Mouse (Mus musculus) testis, adult 2 months (tissue): ENCODE measurements around the gene Atxn1. TPM values are rescaled to one million over a fixed set of nuclear protein-coding genes. Genes with fewer than 3 reads are reported as not detected.

Source experiments
- H3K27ac ChIP-seq: fragments of 200-500 bp; 2 replicates; pipeline ENCODE4 v1.5.1; 2012; ENCODE audit warnings: low read depth, low read length; ENCODE audit not compliant: control insufficient read depth, insufficient read depth
- H3K27me3 ChIP-seq: fragments of 200-500 bp; 2 replicates; pipeline ENCODE4 v1.6.1; 2012; ENCODE audit warnings: mild to moderate bottlenecking, low read length, moderate library complexity; ENCODE audit not compliant: control insufficient read depth, insufficient read depth
- H3K36me3 ChIP-seq: fragments of 200-500 bp; 2 replicates; pipeline ENCODE4 v1.6.1; 2012; ENCODE audit warnings: mild to moderate bottlenecking, low read length; ENCODE audit not compliant: control insufficient read depth, insufficient read depth
- H3K4me1 ChIP-seq: fragments of 200-500 bp; 2 replicates; pipeline ENCODE4 v1.6.1; 2012; ENCODE audit warnings: low read length; ENCODE audit not compliant: control insufficient read depth, insufficient read depth
- H3K4me3 ChIP-seq: fragments of 200-500 bp; 2 replicates; pipeline ENCODE4 v1.5.1; 2012; ENCODE audit warnings: low read depth, mild to moderate bottlenecking, low read length, moderate library complexity, mixed read lengths; ENCODE audit not compliant: control insufficient read depth
- CTCF ChIP-seq: fragments of 200-500 bp; IDR thresholded peaks from 2 replicates; pipeline ENCODE4 v1.5.1; 2012; ENCODE audit warnings: low read depth, mild to moderate bottlenecking, inconsistent platforms, low read length, moderate library complexity; ENCODE audit not compliant: control insufficient read depth, insufficient read depth, insufficient replicate concordance
- POLR2A ChIP-seq: fragments of 200-500 bp; IDR thresholded peaks from 2 replicates; pipeline ENCODE4 v1.6.1; 2012; ENCODE audit warnings: low read depth, mild to moderate bottlenecking, inconsistent platforms, low read length, moderate library complexity; ENCODE audit not compliant: control insufficient read depth
- polyA plus RNA-seq: library from polyadenylated mRNA; depleted of rRNA; stranded (reverse); fragments of >200 nt; gene quantifications from 2 replicates; pipeline ENCODE4 v1.2.3, GENCODE M21; 2012

The Atxn1 gene
- polyA plus RNA-seq, 1 experiment = 3.2 TPM

DNA sequence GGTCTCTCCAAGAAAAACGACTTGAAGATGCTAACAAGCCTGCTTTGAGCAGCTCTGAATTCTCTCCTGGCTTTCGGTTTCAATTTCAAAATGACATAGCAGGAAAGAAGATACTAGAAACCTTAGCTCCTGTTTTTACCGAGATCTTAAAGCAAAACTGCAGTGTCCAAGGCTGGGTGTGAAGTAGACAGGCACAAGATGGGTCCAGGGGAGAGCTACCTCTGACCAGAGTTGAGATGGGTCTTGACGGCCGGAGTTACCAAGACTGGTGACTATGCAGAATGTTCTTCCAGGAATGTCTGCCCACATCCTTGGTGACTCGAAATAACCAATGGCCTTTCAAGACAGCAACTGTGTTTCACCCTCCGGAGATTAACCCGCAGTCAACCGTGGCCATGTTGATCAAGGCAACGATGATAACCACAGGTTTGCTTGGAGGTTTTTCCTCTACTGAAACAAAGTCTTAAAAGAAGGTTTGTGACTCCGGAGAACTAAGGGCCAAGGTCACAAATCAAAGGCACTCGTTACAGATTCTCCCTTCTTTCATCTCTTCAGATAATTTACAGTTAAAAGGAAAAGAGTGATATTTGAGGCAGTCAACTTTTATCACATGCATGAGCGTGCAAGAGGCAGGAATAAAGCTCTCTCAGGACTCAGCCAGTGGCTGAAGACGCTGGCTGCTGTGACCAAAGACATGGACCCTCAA is 92.6 kb downstream of the Atxn1 start:
- no peaks in the 10 kb centered on the region for H3K27me3 ChIP-seq
- no peak overlapping the region for H3K27ac ChIP-seq
- no peaks in the 10 kb centered on the region for H3K4me1 ChIP-seq
- TF ChIP-seq POLR2A (no peak), CTCF (no peak)
- peak overlapping the region; percentile 1; the same call in 1 of the 2 replicates for H3K4me3 ChIP-seq
- no peaks in the 10 kb centered on the region for H3K36me3 ChIP-seq

DNA sequence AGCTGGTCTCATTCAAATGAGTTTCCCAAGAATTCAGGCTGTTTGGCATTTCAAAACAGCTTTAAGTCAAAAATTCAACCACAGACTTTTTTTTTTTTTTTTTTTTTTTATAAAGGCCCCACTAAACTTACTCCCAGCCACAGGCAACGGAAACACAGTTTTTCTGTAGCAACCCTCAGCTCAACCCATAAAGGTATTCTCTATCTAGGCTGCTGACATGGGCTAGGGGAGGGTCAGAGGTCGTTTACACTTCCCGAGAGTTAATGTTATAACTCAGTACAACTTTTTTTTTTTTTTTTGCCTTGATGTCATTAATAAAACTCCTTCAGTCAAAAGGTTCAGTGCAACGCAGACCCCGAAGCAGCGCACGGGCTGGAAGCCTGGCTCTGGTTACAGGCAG is 93.3 kb downstream of the Atxn1 start:
- Histone ChIP-seq H3K4me1 (no peaks in the 10 kb centered on the region), H3K27me3 (no peaks in the 10 kb centered on the region), H3K27ac (no peak overlapping the region), H3K36me3 (no peaks in the 10 kb centered on the region), H3K4me3 (no peak overlapping the region; the same call in 1 of the 2 replicates)
- TF ChIP-seq CTCF = no peak

GRCm38 (mm10) chr13:45868886-45869285 is 95.9 kb downstream of the Atxn1 start:
- H3K27ac ChIP-seq = no peak overlapping the region
- no peaks in the 10 kb centered on the region for H3K27me3 ChIP-seq
- TF ChIP-seq CTCF = no peak
- TF ChIP-seq POLR2A = no peak

DNA sequence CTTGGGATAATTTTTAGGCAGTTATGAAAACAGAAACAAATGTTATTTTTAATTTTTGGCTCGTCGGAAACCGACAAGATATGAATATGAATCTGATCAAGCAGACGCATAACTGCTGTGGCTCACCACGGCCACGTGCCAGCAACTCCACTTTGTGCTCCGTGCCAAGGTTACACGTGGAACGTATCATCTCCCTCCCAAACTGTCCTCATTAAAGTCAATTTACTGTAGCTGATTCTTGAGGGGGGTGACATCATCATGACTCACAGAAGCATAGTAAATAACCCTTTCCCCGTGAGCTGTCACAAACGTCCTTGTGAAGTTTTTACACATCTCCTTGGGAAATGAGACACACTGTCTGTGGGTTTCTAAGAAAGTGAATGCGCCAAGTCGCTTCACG is 97.5 kb downstream of the Atxn1 start:
- H3K36me3 ChIP-seq = no peaks in the 10 kb centered on the region
- H3K27me3 ChIP-seq = no peaks in the 10 kb centered on the region
- H3K27ac ChIP-seq = no peak overlapping the region
- no peak overlapping the region for H3K4me3 ChIP-seq
- TF ChIP-seq CTCF (no peak), POLR2A (no peak)
- no peaks in the 10 kb centered on the region for H3K4me1 ChIP-seq

More at GRCm38 (mm10) chr13:45868886-45869285, 95.9 kb downstream of the Atxn1 start:
- Histone ChIP-seq H3K36me3 (no peaks in the 10 kb centered on the region), H3K4me3 (no peak overlapping the region), H3K4me1 (no peaks in the 10 kb centered on the region)

DNA sequence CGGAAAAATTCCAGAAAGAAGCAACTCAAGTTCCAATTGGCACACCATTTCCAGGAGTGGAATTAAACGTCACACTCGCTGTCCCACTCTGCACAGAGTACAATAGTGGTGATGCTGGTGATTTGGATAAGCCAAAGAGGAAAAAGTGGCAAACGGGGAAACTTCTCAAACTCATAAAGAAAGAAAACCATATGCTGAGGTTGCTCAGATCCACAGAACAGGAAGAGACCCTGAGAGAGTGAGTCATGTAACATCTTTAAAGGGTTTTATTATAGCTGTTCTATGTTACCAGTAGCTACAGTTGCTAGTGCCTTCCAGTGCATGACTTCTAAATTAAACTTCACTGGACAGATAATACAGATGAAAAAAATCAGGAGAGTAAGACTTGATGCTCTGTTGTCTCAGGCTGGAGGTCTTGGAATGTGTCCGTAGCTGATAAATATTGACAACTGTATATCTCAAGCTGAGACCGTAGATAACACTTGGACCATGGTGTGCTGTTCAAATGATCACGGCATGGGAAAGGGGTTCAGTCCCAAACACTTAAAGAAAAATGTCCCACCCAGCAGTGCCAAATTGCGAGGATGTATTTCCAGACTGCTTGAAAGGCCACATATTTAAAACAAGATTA is 98.1 kb downstream of the Atxn1 start:
- Histone ChIP-seq H3K36me3 (no peaks in the 10 kb centered on the region), H3K27me3 (no peaks in the 10 kb centered on the region), H3K27ac (no peak overlapping the region), H3K4me3 (no peak overlapping the region), H3K4me1 (no peaks in the 10 kb centered on the region)
- TF ChIP-seq CTCF (no peak), POLR2A (no peak)

- no peak for TF ChIP-seq POLR2A
- no peak for TF ChIP-seq CTCF
- Histone ChIP-seq H3K4me1 (no peaks in the 10 kb centered on the region), H3K36me3 (no peaks in the 10 kb centered on the region), H3K27me3 (no peaks in the 10 kb centered on the region), H3K27ac (no peak overlapping the region), H3K4me3 (no peak overlapping the region)
Observed at GRCm38 (mm10) chr13:45865620-45866019, 99.2 kb downstream of the Atxn1 start.

DNA sequence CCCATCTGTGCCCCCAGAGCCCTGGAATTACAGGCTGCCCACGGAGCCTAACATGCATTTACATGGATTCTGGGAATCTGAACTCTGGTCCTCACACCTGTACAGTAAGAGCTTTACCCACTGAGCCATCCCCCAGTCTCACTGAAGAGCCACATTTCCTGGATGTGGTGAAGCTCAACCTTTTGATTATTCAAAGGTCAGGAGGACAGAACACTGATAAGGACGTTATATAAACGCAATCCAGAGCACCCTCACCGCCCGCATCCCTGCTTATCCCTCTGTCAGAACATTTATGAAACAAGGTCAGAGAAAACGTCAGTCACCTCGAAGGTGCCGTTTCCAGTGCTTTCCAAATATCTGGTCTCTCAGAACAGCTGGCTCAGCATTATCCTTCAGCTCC is 101.0 kb downstream of the Atxn1 start:
- no peak overlapping the region for H3K27ac ChIP-seq
- TF ChIP-seq POLR2A (no peak), CTCF (no peak)
- H3K4me1 ChIP-seq = no peaks in the 10 kb centered on the region
- no peak overlapping the region for H3K4me3 ChIP-seq
- no peaks in the 10 kb centered on the region for H3K36me3 ChIP-seq
- no peaks in the 10 kb centered on the region for H3K27me3 ChIP-seq
